Mouse (Mus musculus) megakaryocyte-erythroid progenitor cell, adult 5-6 weeks (primary cell): Measurements from ENCODE around the gene Rab7. TPM values are rescaled to one million over a fixed set of nuclear protein-coding genes. Genes with fewer than 3 reads are reported as not detected.
A peak's percentile ranks its signal among the peaks of the same experiment; 100 is the strongest.

ENCODE experiments used
- ATAC-seq: replicated peaks from 2 replicates; pipeline ENCODE4 v1.8.0; 2016; ENCODE audit warnings: mild to moderate bottlenecking, inconsistent platforms; ENCODE audit not compliant: severe bottlenecking, poor library complexity, low FRiP score, low TSS enrichment
- total RNA-seq, 2 experiments: library from RNA; stranded (forward) in 1 of 2; stranded (reverse) in 1 of 2; fragments of 200-1000, 215-1000 nt in 1 of 2; fragments of >200 nt in 1 of 2; fragmentation: Nextera tagmentation in 1 of 2; gene quantifications; 2 replicates each; pipeline ENCODE4 v1.2.3; 2014 to 2017

Gene Rab7
- total RNA-seq (2014; fragmentation: Nextera tagmentation) (158 and 182 TPM in 2 replicates), total RNA-seq (2017) (59.7 and 68.5 TPM in 2 replicates)

DNA sequence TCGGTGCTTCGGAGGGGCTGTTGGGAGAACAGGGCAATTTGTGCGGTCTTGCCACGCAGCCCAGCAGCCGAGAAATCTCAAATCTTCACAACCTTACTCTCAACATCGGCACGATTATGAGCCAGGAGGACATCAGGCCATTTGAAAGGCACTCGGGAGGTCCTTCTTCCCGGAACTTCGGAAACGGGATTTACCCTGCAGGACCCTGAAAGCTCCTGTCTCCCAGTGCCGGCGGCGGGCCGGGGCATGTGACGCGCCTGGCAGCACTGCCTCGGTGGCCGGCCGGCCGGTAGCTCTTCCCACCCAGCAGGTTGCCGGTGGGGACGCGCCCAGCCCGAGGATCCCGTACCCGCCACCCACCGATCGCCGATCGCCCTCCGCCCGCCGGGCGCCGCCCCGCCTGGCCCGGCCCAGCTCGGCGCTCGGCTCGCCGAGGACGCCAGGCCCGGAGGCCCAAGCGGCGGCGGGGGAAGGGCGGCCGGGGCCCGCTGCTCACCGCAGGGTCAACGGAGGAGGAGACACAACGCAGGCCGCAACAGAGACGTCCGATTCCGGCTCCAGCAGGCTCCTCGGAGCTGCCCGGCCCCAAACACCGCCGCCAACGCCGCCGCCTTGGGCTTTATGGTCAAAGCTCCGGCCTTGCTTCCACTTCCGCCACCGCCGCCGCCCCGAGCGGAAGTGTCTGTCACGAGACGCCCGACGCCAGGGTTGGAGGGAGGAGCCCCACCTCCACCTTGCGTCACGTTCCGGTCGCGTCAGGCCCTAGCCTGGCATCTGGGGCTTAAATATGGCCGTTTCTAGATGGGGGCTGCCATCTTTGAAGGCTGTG lies at the start of gene Rab7:
Gene Rab7, minus strand, starts transcription at position 694 of the 829 bp plus-strand sequence.
- peak; percentile 97 for ATAC-seq

DNA sequence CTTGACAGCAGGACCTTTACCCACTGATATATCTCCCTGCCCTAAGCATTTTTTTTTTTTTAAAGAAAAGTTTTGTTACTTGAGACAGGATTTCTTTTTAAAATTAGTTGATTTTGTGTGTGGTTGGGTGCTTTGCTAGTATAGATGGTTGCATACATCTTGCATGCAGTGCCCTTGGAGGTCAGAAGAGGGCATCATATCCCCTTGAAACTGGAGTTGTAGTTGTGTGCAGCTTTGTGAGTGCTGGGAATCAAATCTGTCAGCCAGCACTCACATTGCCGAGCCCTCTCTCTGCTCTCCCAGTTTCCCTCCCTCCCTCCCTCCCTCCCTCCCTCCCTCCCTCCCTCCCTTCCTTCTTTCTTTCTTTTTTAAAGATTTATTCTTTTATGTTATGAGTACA lies 43.9 kb upstream of the Rab7 start:
- ATAC-seq = no peak

DNA sequence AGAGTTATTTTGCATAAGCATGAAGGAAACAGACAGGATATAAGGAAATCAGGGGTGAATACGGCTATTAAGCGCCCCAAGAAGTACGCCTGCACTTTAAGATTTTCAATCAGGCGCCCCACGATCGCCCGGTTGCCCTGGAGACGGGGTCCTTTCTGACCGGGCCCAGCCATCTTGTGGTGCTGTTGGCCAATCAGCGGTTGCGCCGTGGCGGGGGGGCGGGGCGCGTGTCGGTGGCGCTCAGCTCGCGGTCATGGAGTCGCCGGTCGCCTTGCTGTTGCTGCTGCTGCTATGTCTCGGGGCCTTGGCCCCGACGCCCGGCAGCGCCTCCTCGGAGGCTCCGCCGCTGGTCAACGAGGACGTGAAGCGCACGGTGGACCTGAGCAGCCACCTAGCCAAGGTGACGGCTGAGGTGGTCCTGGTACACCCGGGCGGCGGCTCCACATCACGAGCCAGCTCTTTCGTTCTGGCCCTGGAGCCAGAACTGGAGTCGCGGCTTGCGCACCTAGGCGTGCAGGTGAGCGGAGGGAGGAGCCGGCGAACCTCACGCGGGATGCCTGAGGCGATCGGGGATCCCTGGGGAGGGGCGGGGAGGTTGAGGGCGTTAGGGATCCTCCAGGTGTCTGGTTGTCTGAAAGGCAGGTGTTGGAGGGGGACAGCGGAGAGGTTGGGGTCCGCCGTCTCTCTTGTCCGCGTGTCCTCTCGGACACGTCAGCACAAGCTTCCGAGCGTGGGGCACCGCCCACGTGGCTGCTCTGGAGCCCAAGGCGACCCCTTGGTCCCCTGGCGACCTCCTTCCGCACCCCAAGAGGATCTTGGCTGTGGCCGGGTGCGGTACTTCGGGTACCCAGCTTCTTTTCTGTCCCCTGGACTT lies 39.4 kb upstream of the Rab7 start, which contains the start of gene Rpn1:
Gene Rpn1, plus strand, starts transcription at position 205 of the 874 bp plus-strand sequence.
- ATAC-seq = peak; percentile 92

DNA sequence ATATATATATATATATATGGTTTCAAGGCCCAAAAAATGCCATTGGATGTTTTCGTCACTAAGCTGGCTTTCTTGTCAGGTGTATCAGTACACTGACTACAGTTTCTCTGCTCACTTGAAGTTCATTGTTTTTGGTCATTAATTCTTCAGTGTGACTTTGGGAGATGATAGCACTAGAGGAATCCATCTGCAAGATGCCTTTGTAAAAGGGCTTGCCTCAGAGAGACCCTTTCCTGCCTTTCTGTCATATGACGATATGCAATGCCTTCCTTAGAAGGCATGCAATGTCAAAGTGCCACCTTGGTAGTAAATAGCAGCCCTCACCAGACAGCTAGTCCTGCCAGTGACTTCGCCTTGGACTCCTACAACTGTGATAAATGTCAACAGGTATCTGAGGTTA lies 38.6 kb upstream of the Rab7 start:
- ATAC-seq = no peak

DNA sequence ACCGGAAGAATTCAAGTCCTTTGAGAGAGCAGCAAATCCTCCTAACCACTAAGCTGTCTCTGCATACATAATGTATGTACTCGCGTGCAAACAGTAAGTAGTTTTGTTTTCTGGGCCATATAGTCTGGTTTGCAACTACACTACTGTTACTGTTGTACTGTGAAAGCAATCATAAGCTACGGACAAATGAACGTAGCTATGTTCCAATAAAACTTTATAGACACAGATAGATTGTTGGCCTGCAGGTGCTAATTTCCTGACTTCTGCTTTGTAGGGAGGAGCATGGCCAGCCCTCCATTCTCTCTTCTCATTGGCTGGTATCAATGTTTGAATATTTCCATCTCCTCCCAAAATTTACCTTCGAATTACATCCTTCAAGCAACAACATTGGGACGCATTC lies 38.0 kb upstream of the Rab7 start:
- ATAC-seq = no peak

DNA sequence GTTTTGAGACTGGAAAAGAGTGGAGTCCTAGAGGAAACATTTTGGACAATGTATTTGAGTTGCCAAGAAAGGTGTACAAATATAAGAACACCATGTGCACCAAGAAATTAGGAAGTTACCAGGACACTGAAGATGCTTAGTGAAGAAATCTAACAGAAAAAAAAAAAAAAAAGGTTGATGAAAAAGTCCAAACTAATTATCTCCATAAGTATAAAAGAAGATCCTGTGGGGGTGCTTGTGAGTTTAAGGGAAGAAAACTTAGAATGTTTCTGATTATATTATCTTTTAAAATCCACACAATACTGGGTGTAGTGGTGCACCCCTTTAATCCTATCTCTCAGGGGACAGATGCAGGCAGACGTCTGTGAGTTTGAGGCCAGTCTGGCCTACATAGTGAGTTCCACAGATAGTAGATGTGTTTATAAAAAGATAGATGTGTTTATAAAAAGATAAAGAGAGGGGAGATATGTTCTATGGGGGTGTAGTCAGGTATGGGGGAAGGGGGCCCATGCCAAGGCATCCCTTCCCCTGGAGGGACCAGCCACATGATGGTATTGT lies 31.0 kb upstream of the Rab7 start:
- ATAC-seq = peak; percentile 68

DNA sequence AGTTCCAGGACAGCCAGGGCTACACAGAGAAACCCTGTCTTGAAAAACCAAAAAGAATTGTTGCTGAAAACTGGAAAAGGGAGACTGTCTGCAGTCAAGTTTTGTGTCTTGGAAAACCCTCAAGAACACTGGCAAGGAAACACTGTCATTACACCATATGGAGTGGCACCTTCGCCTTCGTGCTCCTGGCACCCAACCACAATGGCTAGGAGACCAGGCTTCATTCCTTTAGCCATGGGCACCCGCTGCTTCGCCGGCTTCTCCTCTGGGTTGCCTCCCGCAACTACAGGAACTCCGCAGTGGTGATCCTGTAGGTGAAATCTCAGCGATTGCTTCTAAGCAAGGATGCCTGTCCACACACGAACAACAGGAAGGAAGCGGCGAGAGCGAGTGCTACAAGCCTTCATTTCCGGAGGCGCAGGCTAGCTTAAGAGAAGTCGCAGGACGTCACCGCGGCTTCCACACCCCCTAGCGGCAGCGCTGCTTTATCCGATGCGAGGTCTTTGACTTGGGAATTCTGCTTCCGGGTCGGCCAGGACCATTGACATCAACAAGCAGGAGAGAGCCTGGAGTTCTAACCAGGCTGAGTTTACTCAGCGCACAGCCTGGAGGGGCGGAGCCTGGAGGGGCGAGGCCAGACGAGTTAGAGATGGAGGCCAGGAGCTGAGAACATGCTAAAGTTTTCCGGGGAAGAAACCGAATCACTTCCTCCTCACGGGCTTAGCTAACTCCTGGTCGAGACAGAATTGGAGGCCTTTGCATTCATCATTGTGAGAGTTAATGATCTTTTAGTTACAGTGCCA lies 29.9 kb upstream of the Rab7 start:
- ATAC-seq = peak; percentile 94

DNA sequence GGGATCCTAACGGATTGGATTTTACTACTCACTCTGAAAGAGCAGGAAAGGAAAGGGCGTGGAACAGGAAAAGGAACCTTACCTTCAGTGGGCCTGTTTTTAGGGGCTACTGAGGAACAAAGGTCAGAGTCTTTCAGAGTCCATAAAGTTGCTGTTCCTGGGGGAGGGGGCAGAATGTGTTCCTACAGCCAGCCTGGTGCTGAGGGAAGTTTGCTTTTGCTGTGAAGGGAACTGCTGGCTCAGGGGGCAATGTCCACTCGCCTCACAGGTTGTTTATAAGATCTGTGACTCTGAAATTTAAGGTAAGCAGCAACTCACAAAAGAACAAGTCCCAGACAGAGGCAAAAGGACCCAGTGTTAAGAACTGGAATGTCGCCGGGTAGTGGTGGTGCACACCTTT lies 26.1 kb upstream of the Rab7 start:
- no peak for ATAC-seq

DNA sequence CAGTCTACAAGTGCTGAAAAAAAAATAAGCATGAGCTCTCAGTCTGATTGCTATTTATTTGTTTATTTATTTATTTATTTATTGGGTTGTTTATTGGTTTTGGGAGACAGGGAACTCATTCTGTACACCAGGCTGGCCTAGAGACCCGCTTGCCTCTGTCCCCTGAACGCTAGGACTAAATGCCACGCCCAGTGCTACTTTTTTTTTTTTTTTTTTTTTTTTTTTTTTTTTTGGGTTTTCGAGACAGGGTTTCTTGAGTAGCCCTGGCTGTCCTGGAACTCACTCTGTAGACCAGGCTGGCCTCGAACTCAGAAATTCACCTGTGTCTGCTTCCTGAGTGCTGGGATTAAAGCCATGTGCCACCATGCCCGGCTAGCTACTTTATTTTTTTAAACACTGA lies 25.4 kb upstream of the Rab7 start:
- no peak for ATAC-seq

DNA sequence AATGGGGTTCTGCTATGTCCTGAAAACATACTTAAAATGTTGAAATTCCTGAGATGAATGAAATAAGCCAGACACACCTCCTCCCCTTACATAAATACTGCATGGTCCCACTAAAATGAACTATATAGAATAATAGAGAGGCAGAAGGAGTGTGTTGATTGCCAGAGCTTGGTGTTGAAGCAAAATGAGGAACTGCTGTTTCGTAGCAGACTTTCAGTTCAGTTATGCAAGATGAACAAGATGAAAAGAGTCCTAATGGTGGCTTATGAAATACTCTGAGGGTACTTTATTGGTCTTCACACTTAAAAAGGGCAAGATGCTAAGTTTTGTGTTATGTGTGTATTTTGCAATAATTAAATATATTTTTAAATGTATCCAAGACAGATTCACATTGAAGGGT lies 23.7 kb upstream of the Rab7 start:
- ATAC-seq = no peak

DNA sequence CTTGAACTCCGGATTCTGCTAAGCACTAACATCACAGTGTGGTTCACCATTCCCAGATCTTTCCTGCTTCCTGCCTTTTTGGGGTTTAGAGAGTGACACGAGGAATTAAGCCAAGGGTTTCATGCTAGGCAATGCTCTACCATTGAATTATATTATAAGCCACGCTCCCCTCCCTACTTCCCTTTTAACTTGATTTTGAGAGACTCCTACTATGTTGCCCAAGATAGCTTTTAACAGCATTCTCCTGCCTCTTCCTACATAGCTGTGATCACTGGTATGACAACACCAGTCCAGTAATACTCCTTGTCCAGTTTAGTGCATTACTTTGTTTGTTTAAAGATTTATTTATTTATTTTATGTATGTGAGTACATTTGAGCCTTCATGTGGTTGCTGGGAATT lies 22.7 kb upstream of the Rab7 start:
- ATAC-seq = no peak

DNA sequence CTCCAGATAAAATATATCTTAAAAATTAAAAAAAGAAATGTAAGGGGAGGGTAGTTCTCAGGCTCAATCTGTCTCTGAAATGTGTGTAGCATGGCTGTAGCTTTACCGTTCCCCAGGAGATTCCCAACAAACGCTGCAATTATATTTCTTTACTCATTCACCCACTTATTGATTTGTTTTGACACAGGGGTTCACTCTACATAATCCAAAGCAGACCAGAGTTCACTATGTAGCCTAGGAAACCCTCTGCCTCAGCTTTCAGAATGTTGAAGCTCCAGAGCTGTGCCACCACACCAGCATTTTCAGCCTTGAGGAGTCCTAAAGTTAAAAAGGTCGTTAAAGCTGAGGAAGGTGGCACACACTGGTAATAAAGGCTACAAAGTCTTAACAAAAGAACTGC lies 20.9 kb upstream of the Rab7 start:
- no peak for ATAC-seq

DNA sequence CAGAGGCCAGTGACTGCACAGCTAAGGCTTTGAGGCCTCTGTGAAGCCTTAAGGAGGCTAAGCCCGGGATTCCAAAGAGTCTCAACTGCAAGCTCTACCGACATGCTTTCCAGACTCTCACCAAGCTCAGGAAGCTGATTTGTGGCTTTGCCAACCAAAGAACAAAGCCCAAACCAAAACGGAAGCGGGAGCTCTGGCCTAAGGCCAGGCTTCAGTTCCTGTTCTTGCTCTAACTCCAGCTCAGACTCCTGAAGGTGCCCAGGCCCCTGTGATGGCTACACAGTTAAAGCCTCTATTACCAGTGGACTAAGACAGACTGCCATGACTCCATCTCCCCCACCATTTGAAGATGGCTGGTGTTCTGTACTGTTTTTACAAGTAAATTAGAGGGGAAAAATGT lies 20.0 kb upstream of the Rab7 start:
- no peak for ATAC-seq

DNA sequence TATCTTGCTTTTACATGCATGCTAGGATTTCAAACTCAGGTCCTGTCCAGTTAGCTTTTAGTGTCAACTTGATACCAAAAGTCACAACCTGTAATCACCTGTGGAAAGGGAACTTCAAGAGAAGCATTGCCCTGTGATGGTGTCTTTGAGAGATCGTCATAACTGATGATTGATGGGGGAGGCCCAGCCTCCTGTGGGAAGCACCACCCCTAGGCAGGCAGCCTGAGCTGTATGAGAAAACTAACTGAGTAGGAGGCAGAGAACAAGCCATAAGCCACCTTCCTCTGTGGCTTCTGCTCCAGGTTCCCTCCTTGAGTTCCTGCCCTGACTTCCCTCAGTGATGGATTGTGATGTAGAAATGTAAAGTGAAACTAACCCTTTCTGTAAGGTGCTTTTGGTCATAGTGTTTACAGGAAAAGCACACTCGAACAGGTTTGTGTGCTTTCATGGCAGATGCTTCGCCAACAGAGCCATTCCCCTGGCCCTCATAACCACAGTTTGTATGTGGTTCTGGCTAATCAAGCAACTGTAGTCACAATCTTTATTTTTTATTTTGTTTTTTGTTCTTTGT lies 19.1 kb upstream of the Rab7 start:
- ATAC-seq = no peak

DNA sequence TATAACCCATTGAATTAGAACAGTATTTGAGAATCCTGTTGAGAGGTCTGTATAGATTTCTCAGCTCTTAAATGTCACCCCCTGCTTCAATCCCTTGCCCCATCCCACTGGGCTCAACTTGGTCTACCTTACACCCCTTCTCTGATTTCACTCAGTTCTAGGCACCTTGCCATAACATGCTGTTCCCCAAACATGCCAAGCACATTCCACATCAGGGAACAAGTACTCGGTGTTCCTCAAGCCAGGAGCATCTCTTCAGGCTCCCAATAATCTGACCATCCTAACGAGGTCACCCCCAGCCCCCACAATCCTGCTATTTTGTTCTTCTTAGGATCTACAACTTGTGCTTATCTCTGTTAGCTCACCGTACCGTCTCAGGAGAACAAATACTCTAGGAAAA lies 17.3 kb upstream of the Rab7 start:
- no peak for ATAC-seq

DNA sequence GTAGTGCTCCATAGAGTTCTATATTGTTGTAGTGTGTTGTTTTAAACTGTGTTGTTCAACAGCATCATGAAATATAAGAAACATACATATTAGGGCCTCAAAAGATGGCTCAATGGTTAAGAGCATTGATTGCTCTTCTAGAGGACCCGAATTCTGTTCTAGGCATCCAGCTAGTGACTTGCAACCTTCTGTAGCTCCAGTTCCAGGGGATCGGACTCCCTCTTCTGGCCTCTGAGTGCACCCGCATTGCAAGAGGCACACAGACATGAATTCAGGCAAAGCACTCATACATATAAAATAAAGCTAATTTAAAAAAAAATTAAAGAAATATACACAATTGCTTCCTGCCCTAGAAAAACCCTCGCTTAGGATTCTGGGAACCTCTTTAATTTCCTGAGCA lies 16.3 kb upstream of the Rab7 start:
- no peak for ATAC-seq

DNA sequence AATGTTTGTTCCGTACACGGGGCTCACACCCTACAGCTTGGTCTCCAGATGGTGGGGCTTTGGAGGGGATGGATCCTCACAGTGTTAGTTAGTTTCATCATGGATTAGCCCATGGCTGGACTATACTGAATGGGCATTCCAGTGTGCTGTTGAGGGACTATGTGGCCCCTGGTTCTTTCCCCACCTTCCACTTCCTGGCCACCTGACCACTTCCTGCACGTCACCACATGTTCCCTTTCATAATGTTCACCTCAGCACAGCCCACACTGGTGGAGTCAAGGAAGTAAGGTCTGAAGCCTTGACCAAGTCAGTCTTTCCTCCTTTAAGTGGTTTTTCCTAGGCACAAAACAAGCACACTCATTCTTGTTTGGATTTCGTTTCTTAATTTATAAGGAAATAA lies 15.5 kb upstream of the Rab7 start:
- ATAC-seq = no peak

DNA sequence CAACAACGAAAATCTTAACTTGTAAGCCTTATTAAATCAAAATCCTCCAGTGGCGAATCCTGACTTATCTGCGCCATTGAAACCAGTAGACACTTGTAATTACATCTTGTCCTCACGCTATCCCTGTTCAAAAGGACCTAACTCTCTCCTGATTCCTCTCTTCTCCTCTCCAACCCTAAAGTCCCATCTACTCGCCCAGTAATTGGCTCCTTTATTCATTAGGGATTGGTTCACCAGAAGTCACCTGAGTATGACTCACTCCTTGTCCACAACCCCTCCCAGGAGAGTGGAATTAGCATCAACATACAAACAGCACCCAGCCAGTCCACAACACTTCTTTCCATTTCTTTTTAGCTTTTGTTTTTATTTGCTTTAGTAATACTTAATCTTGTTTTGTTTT lies 14.8 kb upstream of the Rab7 start:
- ATAC-seq = no peak

DNA sequence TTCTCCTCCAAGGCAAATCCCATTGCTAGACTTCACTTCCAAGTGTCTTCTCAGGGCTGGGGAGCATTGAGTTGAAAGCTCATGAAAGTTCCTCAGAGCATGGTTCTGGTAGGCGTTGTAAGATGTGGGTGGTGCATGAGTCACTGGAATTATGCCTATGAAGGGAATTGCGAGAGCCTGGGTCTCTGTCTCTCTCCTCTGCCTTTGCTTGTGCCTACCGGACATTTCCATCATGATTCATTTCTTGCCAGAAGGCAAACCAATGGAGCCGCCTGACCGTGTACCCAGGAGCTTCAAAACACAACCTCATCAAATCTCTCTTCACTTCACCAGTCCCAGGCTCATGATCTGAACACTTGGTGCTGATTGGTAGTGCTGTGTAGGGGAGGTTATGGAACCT lies 11.8 kb upstream of the Rab7 start:
- ATAC-seq = no peak
